Mouse (Mus musculus) ES-Bruce4 (cell line): ENCODE results near the gene Edar. TPM values are rescaled to one million over a fixed set of nuclear protein-coding genes. Genes with fewer than 3 reads are reported as not detected.

Experiments
- H3K27ac ChIP-seq: 2 replicates; pipeline ENCODE4 v1.5.1; 2012; ENCODE audit warnings: low read length, inconsistent platforms; ENCODE audit not compliant: insufficient read depth
- H3K27me3 ChIP-seq: 2 replicates; pipeline ENCODE4 v1.6.1; 2012; ENCODE audit warnings: mild to moderate bottlenecking, low read length, inconsistent platforms; ENCODE audit not compliant: control insufficient read depth, poor library complexity, insufficient read depth, severe bottlenecking
- H3K36me3 ChIP-seq: 2 replicates; pipeline ENCODE4 v1.6.1; 2012; ENCODE audit warnings: inconsistent platforms, mild to moderate bottlenecking, low read length, moderate library complexity; ENCODE audit not compliant: control insufficient read depth, poor library complexity, insufficient read depth, severe bottlenecking
- H3K4me1 ChIP-seq: one replicate; pipeline ENCODE4 v1.8.1; 2011; ENCODE audit warnings: low read length; ENCODE audit not compliant: control insufficient read depth, insufficient read depth
- H3K4me3 ChIP-seq: 2 replicates; pipeline ENCODE4 v1.5.1; 2011; ENCODE audit warnings: low read depth, mild to moderate bottlenecking, low read length
- H3K9ac ChIP-seq: 2 replicates; pipeline ENCODE4 v1.6.1; 2012; ENCODE audit warnings: low read depth, mild to moderate bottlenecking, inconsistent platforms; ENCODE audit not compliant: poor library complexity, severe bottlenecking
- H3K9me3 ChIP-seq: replicated peaks from 2 replicates; pipeline ENCODE4 v1.6.1; 2012; ENCODE audit warnings: mild to moderate bottlenecking, low read length, inconsistent platforms; ENCODE audit not compliant: control insufficient read depth, poor library complexity, insufficient read depth, severe bottlenecking
- CTCF ChIP-seq: IDR thresholded peaks from one replicate; pipeline ENCODE4 v1.8.1; 2011; ENCODE audit warnings: low read depth, low read length
- EP300 ChIP-seq: IDR thresholded peaks from 2 replicates; pipeline ENCODE4 v1.6.1; 2011; ENCODE audit warnings: low read depth, low read length; ENCODE audit not compliant: insufficient read depth
- POLR2A ChIP-seq: IDR thresholded peaks from one replicate; pipeline ENCODE4 v1.8.1; 2011; ENCODE audit warnings: low read length; ENCODE audit not compliant: insufficient read depth
- polyA plus RNA-seq: library from polyadenylated mRNA; stranded (reverse); fragments of >200 nt; gene quantifications from 2 replicates; pipeline ENCODE4 v1.2.4, GENCODE M21; 2011; ENCODE audit warnings: low read depth; ENCODE audit not compliant: missing spikeins, insufficient read depth, insufficient read length

Edar gene
- polyA plus RNA-seq, 1 experiment, result not detected

GRCm38 (mm10) chr10:58672557-58673277 lies 2.7 kb downstream of the Edar start:
- Histone ChIP-seq H3K36me3 (no peaks in the 10 kb centered on the region), H3K27ac (no peak overlapping the region), H3K4me3 (no peak overlapping the region), H3K27me3 (no peaks in the 10 kb centered on the region), H3K4me1 (no peaks in the 10 kb centered on the region), H3K9ac (no peak overlapping the region), H3K9me3 (no peaks in the 10 kb centered on the region)
- TF ChIP-seq EP300 (no peak), POLR2A (no peak), CTCF (no peak)

GRCm38 (mm10) chr10:58663868-58664267 lies 11.6 kb downstream of the Edar start:
- TF ChIP-seq EP300 (no peak), CTCF (no peak), POLR2A (no peak)
- Histone ChIP-seq H3K9ac (no peak overlapping the region), H3K4me1 (no peaks in the 10 kb centered on the region), H3K27ac (no peak overlapping the region), H3K27me3 (no peaks in the 10 kb centered on the region), H3K36me3 (no peaks in the 10 kb centered on the region), H3K4me3 (no peak overlapping the region), H3K9me3 (no peaks in the 10 kb centered on the region)

GRCm38 (mm10) chr10:58663417-58663816 lies 12.0 kb downstream of the Edar start:
- H3K27me3 ChIP-seq, result no peaks in the 10 kb centered on the region
- no peaks in the 10 kb centered on the region for H3K9me3 ChIP-seq
- TF ChIP-seq EP300, result no peak
- no peak for TF ChIP-seq POLR2A
- TF ChIP-seq CTCF, result no peak
- no peak overlapping the region for H3K4me3 ChIP-seq
- no peaks in the 10 kb centered on the region for H3K36me3 ChIP-seq
- H3K4me1 ChIP-seq, result no peaks in the 10 kb centered on the region
- H3K27ac ChIP-seq, result no peak overlapping the region
- no peak overlapping the region for H3K9ac ChIP-seq

GRCm38 (mm10) chr10:58659268-58659986 lies 16.0 kb downstream of the Edar start:
- TF ChIP-seq POLR2A, result no peak
- no peak for TF ChIP-seq EP300
- no peaks in the 10 kb centered on the region for H3K27me3 ChIP-seq
- H3K4me3 ChIP-seq, result no peak overlapping the region
- no peaks in the 10 kb centered on the region for H3K36me3 ChIP-seq
- no peaks in the 10 kb centered on the region for H3K9me3 ChIP-seq
- H3K4me1 ChIP-seq, result no peaks in the 10 kb centered on the region
- H3K27ac ChIP-seq, result no peak overlapping the region
- H3K9ac ChIP-seq, result no peak overlapping the region

GRCm38 (mm10) chr10:58657731-58658130 lies 17.7 kb downstream of the Edar start:
- Histone ChIP-seq H3K27ac (no peak overlapping the region), H3K4me3 (no peak overlapping the region), H3K27me3 (no peaks in the 10 kb centered on the region), H3K4me1 (peaks cover 4% of the 10 kb centered on the region), H3K9ac (no peak overlapping the region), H3K36me3 (no peaks in the 10 kb centered on the region), H3K9me3 (no peaks in the 10 kb centered on the region)
- TF ChIP-seq POLR2A (no peak), EP300 (no peak), CTCF (no peak)

GRCm38 (mm10) chr10:58653679-58654078 lies 21.8 kb downstream of the Edar start:
- Histone ChIP-seq H3K4me3 (no peak overlapping the region), H3K27me3 (no peaks in the 10 kb centered on the region), H3K27ac (no peak overlapping the region), H3K4me1 (peaks cover 4% of the 10 kb centered on the region), H3K9ac (no peak overlapping the region), H3K9me3 (peaks cover 3% of the 10 kb centered on the region; the same call in 1 of the 2 replicates), H3K36me3 (no peaks in the 10 kb centered on the region)
- no peak for TF ChIP-seq EP300
- TF ChIP-seq POLR2A, result no peak
- no peak for TF ChIP-seq CTCF
